Mouse (Mus musculus): ENCODE data around the gene Arhgef10l. TPM values are rescaled to one million over a fixed set of nuclear protein-coding genes. Genes with fewer than 3 reads are reported as not detected.
A peak's percentile ranks its signal among the peaks of the same experiment; 100 is the strongest.

Gene Arhgef10l
- total RNA-seq, 2 experiments from 2014 or later = 43.9 to 52.8 TPM

GRCm38 (mm10) chr4:140555273-140555672, 110.5 kb downstream of the Arhgef10l start:
- DNase-seq (ENCODE audit: low spot score in 2 of 2) = peak; percentile 35 to 68
- Histone ChIP-seq H3K4me3 (no peak overlapping the region), H3K27ac (peak overlapping the region; percentile 21; the same call in 1 of the 2 replicates)
- TF ChIP-seq CTCF (conservative IDR thresholded peaks at IDR 0.05) = peak; percentile 87

GRCm38 (mm10) chr4:140554552-140554951, 111.3 kb downstream of the Arhgef10l start:
- Histone ChIP-seq H3K27ac (no peak overlapping the region), H3K4me3 (no peak overlapping the region)
- TF ChIP-seq CTCF (conservative IDR thresholded peaks at IDR 0.05) = no peak
- DNase-seq (ENCODE audit: low spot score in 2 of 2) = no peak

GRCm38 (mm10) chr4:140551766-140552165, 114.0 kb downstream of the Arhgef10l start:
- H3K4me3 ChIP-seq = no peak overlapping the region
- no peak for TF ChIP-seq CTCF (conservative IDR thresholded peaks at IDR 0.05)
- 0 out of 2 replicates have a peak overlapping the region, but pooled peaks have one; percentile 25 for H3K27ac ChIP-seq
- peak; percentile 33 to 44 for DNase-seq (ENCODE audit: low spot score in 2 of 2)

- no peak for DNase-seq (ENCODE audit: low spot score in 2 of 2)
- no peak overlapping the region for H3K27ac ChIP-seq
- no peak overlapping the region for H3K4me3 ChIP-seq
- TF ChIP-seq CTCF (conservative IDR thresholded peaks at IDR 0.05) = peak; percentile 68
Observed at GRCm38 (mm10) chr4:140550670-140551069, 115.1 kb downstream of the Arhgef10l start.

- peak in 1 of 2 experiments; percentile 24 for DNase-seq (ENCODE audit: low spot score in 2 of 2)
- no peak overlapping the region for H3K4me3 ChIP-seq
- H3K27ac ChIP-seq = no peak overlapping the region
- no peak for TF ChIP-seq CTCF (conservative IDR thresholded peaks at IDR 0.05)
Observed at GRCm38 (mm10) chr4:140549975-140550374, 115.8 kb downstream of the Arhgef10l start.

- Histone ChIP-seq H3K4me3 (no peak overlapping the region), H3K27ac (no peak overlapping the region)
- TF ChIP-seq CTCF (conservative IDR thresholded peaks at IDR 0.05) = peak; percentile 93
- peak in 1 of 2 experiments; percentile 69 for DNase-seq (ENCODE audit: low spot score in 2 of 2)
Observed at GRCm38 (mm10) chr4:140547488-140547887, 118.3 kb downstream of the Arhgef10l start.

- Histone ChIP-seq H3K4me3 (no peak overlapping the region), H3K27ac (no peak overlapping the region)
- TF ChIP-seq CTCF (conservative IDR thresholded peaks at IDR 0.05) = peak; percentile 91
- DNase-seq (ENCODE audit: low spot score in 2 of 2) = peak; percentile 48 to 72
Observed at GRCm38 (mm10) chr4:140539125-140539524, 126.7 kb downstream of the Arhgef10l start.

GRCm38 (mm10) chr4:140537561-140538021, 128.2 kb downstream of the Arhgef10l start:
- no peak for DNase-seq (ENCODE audit: low spot score in 2 of 2)
- H3K27ac ChIP-seq = no peak overlapping the region
- no peak for TF ChIP-seq CTCF (conservative IDR thresholded peaks at IDR 0.05)
- H3K4me3 ChIP-seq = no peak overlapping the region

- Histone ChIP-seq H3K27ac (no peak overlapping the region), H3K4me3 (no peak overlapping the region)
- DNase-seq (ENCODE audit: low spot score in 2 of 2) = no peak
- no peak for TF ChIP-seq CTCF (conservative IDR thresholded peaks at IDR 0.05)
Observed at GRCm38 (mm10) chr4:140535323-140535722, 130.5 kb downstream of the Arhgef10l start.

- no peak overlapping the region for H3K4me3 ChIP-seq
- no peak overlapping the region for H3K27ac ChIP-seq
- DNase-seq (ENCODE audit: low spot score in 2 of 2) = no peak
- no peak for TF ChIP-seq CTCF (conservative IDR thresholded peaks at IDR 0.05)
Observed at GRCm38 (mm10) chr4:140532270-140532669, 133.5 kb downstream of the Arhgef10l start.

GRCm38 (mm10) chr4:140531024-140531423, 134.8 kb downstream of the Arhgef10l start:
- no peak overlapping the region for H3K27ac ChIP-seq
- no peak for DNase-seq (ENCODE audit: low spot score in 2 of 2)
- no peak overlapping the region for H3K4me3 ChIP-seq
- TF ChIP-seq CTCF (conservative IDR thresholded peaks at IDR 0.05) = no peak

- no peak for DNase-seq (ENCODE audit: low spot score in 2 of 2)
- H3K27ac ChIP-seq = no peak overlapping the region
- H3K4me3 ChIP-seq = no peak overlapping the region
- no peak for TF ChIP-seq CTCF (conservative IDR thresholded peaks at IDR 0.05)
Observed at GRCm38 (mm10) chr4:140529735-140530134, 136.1 kb downstream of the Arhgef10l start.

GRCm38 (mm10) chr4:140528443-140528842, 137.4 kb downstream of the Arhgef10l start:
- no peak for TF ChIP-seq CTCF (conservative IDR thresholded peaks at IDR 0.05)
- no peak overlapping the region for H3K27ac ChIP-seq
- H3K4me3 ChIP-seq = no peak overlapping the region
- no peak for DNase-seq (ENCODE audit: low spot score in 2 of 2)

- H3K4me3 ChIP-seq = no peak overlapping the region
- no peak for DNase-seq (ENCODE audit: low spot score in 2 of 2)
- TF ChIP-seq CTCF (conservative IDR thresholded peaks at IDR 0.05) = no peak
- no peak overlapping the region for H3K27ac ChIP-seq
Observed at GRCm38 (mm10) chr4:140525674-140526177, 140.1 kb downstream of the Arhgef10l start.
